Mouse (Mus musculus) thymus, adult 18-20 months (tissue): ENCODE measurements around the gene Nostrin.

Source experiments
- DNase-seq, 2 experiments: peaks; one replicate each; pipeline ENCODE4 v3.0.0; 2022; ENCODE audit warnings: mixed read lengths in 2 of 2

Nostrin gene

DNA sequence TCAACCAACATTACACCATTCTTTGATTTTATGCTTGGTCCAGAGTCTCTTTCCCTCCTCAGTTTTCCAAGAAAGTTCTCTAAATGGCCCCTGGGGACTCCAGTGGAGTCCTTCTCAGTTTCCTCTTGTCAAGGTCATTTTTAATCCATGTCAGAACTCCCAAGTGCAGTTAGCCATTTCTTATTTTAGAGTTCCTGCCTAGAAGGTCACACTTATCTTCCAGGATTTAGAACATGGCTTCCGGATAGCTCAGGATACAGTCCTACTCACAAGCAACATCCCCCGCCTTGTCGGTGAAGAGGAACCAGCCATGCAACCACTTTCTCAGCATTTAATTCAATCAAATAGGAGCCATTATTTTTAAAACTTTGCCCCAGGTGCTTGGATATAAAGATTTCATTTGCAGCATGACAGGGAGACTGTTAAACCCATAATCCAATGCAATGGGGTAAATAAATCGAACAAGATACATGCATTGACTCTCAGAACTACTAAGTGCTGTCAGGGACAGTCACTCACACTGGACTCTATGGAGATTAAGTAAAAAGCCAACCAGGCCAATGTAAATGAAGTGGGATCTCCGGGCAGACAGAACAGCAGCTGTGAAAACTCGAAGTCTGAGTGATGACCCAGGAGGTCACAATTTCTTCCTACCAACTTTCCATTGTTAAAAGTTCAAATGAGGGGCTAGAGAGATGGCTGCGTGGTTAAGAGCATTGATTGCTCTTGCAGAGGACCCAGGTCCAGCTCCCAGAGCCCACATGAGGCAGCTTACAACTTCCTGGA is 6.0 kb upstream of the Nostrin start:
- no peak for DNase-seq

DNA sequence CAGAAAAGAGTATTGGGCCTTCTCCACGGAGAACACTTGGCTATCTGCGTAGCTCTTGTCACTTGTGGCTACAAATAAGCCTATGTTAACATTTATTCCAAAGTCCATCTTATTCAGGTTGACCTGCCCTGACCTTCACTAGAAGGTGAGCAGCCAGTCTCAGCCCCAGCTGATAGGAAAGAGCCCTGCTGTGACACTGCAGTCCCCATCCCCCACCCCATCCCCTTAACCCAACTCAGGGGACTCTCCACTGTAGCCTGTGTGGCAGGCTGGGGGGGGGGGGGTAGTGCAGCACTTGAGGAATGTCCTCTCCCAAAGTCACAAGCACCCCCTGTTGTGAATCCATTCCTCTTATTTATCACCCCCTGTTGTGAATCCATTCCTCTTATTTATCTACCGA is 3.6 kb upstream of the Nostrin start:
- no peak for DNase-seq

DNA sequence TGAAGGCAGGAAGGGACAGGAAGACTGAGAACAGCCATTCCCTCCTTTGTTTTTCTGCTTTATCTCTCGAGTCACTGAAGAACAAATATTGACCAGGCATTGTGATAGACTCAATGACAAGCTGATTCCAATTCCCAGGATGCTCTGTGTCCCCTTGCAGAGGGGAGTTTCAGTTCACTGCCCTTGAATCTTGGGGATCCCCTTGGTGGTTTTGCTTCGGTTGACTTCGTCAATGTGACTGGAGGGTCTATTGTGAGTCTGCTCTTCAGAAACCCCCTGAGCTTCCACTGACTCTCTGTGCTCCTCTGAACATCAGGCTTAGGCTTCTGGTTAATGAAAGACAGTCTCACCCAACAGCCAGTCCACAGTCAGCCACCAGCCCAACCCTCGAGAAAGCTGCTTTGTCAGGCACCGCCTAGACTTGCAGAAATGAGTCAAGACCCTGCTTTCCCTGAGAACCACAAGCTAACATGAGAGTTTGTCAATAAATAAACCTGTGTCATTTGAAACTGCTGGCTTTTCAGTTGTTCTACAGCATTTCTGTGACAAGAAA is 3.0 kb upstream of the Nostrin start:
- DNase-seq, result no peak

DNA sequence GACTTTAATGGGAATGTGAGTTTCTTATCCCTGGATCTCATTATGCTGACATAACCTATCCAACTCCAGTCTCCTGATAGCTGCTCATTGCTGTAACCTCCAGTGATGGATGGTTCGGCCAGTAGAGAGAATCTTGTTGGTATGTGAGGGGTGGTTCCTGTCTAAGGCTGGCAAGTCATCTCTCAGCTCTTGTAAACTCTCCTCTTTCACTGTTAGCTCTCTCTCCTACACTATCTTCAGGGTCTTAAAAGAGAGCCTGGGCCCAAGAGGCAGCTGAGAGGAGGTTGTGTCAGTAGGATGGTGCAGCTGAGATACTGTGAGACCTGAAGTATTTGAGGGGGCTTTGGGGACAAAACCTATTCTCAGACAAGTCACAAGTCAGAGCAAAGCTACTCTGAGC is 1.4 kb upstream of the Nostrin start:
- DNase-seq, result no peak

DNA sequence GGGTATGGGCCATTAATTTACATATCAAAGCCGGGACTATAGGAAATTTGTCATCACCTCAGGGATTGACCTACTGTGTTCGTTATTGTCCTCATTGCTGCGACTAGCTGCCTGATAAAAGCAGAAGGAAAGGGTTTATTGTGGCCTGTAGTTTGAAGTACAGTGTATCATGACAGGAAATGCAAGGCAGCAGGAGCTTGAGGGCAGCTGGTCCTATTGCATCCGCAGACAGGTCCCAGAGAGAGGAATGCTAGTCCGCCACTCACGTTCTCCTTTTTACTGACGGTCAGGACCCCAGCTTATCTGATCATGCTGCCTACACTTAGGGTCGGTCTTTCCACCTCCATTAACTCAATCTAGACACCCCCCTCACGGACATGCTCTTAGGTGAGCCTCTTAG is 663 bp upstream of the Nostrin start:
- no peak for DNase-seq

DNA sequence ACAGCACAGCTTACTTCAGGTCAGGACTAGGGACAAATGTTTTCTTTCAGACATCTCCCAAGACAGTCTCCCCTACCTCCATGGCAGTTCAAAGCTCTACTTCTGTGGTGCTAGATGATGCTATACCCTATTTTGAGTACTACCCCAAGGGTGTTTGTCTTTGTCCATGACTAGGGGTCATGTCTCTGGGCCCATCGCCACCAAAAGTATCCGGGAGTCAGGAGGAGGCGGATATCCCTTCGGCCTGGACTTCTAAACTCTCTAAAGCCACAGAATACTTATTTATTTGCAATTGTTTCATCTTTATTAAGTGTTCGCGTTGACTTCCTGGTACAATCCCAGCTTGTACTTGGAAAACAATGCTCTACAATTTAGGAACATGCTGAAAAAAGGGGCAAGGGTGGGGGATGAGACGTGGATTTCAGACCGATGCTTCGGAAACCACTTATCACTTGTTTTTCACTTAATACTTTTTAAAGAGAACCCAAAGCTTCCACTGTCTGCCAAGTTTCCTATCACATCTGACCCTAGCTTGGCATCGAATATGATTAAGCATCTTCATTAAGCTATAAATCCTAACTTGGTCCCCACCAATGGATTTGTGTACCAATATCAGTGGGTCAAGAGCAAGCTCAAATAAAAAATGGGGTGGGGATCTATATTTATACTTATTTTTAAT is 1.9 kb downstream of the Nostrin start:
- no peak for DNase-seq

DNA sequence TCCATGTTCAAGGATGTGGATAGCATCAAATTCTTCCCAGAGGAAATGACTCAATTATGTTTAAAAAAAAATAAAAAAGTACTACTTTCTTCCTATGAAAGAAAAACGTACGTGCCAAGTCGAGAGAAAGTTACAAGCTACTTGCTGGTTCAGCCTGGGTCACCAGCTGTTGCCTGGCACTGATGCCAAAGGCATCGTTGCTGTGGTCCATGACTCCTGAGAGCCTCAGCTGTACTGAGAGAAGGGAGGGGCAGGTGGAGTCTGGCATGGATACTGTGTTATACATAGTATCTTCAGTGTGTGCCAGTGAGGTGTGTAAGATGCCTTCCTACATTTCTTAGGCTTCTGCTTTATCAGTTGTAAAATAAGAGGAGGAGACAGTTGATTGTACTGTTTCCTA is 3.2 kb downstream of the Nostrin start:
- no peak for DNase-seq

DNA sequence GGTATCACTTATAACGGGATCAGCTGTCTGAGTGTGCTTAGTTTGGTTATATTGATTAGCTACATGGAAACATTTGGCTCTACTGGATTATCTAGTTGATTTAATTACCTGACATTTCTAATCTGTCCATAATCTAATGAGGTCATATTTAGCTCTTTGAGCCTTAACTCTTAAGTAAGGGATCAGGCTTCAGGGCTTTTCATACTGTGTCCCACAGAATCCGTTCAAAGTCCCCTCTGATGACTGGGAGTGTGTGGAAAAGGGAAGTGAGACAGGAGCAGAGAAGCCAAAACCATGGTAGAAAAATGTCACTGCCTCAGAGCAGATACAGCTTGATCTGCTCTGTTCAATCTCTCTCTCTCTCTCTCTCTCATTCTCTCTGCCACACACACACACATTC is 4.6 kb downstream of the Nostrin start:
- DNase-seq, result no peak

DNA sequence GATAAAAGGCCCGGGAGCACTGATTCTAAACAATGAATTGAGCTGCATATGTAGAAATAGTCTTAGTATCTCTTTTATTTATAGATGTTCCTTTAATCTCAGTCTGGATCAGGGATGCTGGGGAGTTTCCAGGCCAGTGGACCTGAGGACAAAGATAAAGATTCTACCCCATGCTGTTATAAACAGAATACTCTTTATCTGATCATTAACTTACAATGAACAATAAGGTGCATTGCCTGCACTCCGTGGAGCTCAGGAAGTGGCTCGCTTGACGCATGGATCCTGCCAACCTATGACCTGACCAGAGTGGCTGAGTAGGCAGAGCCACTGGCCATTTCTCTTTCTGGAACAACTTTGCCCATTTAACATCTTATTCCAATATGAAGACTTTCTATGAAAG is 5.2 kb downstream of the Nostrin start:
- no peak for DNase-seq

DNA sequence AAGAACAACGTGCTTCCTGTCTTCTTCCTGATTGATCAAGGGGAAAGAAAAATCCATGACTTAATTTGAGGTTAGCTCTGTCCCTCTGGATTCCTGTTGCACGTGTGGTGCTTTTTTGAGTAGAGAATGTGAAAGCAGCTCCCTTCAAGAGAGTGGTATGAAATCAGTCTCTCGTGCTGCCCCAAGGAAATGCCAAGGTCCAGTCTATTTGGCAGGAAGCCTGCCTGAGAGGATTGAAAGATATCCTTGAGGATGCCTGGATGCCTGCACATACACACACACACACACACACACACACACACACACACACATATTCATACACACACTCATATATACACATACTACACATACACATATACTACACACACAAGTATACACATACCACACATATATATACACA is 13.1 kb downstream of the Nostrin start:
- DNase-seq, result no peak

DNA sequence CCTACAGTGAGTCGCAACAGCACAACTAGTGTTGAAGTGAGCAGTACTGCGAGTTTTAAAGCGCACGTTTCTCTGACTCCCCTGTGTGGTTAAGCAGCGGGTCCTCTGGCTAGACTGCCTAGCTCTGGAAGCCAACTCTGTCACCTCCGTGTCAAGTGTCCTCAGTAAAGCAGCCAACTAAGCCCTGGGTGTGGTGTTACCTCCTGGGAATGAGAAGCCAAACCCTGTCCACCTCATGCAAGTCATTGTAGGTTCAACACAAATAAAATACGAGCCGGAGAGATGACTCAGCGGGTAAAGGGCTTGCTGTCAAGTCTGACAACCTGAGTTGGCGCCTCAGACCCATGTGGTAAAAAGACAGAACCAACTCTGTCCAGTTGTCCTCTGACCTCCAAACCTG is 13.6 kb downstream of the Nostrin start:
- DNase-seq, result no peak

DNA sequence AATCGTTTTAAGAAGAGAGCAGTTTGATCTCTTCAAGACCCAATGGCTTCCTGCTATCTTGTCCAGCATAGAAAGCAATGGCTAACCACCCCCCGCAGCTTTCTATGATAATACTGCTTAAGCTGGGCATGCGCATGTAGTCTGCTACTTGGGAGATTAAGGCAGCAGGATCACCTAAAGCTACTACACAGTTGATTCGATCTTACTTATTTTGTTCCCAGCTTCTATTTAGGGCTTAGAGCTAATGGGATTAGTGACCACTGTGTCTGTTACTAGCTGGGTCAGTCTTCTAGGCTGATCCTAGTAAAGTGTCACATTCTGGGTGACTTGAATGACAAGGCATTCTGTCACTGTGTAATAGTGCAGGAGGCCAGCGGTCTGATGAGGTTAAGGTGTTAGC is 15.2 kb downstream of the Nostrin start:
- no peak for DNase-seq

DNA sequence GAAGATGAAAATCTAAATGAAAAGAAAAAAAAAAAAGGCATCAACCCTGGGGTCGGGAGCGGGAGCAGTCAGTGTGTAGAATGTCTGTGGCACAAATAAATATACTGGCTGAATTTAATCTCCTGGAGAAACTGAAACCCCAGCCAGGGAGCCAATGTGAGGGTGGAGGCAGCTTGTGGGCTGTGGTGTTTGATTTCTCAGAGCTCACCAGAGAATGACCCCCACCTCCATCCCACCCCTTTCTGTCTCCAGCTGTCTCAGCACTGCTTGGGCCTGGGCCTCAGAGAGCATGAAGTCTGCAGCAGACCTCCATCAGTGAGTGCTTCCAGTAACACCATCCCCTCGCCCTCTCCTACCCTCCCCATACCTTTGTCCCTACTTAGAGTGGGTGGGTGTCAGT is 20.3 kb downstream of the Nostrin start:
- no peak for DNase-seq

DNA sequence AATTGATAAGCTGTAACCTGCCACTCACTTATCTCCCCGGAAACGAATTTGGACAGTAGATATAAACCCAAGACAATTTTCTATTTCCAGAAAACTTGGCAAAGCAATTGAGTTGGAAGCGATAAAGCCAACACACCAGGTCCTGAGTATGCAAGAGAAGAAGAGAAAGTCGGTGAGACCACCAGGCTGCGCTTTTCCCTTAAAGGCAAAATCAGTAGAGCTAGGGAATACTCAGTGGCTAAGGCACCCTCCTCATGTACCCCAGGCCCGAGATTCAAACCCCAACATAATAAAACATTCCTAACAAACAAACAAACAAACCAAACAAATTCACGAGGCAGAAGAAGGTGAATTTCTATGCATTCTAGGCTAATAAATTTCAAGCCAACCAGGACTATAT is 20.7 kb downstream of the Nostrin start:
- no peak for DNase-seq

DNA sequence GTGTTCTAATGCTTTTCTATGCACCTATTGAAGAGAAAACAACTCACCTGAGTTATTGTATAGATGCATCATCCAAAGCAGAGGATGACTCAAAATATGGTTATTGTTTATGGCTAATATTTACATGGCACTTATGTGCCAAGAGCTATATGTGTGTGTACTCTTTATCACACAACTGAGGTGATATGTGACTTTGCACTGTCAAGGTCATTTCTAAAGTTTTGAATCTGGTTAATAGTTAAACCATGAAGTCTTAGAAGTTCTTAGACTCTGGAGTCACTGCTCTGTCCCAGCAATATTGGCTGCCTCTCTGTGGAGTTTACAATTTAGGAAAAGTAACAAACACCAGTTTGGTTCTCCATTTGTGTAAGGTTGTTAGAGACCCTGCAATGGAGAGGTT is 23.3 kb downstream of the Nostrin start:
- DNase-seq, result no peak

DNA sequence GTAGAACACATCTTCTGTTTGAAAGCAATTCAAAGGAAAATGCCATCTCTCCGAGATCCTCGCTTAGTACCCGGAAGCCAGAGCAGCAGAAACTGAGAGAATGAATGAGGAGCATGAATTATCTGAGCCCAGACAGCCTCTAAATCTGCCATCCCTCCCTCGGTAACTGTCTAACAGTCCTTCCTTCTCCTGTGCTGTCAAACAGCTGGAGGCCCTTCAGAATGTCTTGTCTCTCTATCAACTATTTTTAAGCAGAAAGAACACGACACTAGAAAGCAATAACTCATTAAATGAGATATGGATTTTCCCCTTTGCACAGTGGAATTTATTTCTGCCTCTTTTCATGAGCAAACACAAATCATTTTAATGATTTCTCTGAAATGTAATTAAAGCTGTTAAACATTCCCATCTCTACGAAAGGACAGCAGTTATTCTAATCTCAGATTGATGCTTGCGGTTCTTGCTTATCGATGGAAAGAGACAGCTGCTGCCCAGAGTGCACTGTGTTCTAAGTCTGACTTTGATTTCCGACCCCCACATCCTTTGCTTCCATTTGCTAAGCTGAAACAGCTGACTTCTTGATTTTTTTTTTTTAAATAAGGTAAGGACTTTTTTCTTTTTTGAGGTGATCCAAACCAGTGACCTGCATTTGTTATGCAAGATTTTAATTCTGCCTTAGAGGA is 34.9 kb downstream of the Nostrin start:
- no peak for DNase-seq

DNA sequence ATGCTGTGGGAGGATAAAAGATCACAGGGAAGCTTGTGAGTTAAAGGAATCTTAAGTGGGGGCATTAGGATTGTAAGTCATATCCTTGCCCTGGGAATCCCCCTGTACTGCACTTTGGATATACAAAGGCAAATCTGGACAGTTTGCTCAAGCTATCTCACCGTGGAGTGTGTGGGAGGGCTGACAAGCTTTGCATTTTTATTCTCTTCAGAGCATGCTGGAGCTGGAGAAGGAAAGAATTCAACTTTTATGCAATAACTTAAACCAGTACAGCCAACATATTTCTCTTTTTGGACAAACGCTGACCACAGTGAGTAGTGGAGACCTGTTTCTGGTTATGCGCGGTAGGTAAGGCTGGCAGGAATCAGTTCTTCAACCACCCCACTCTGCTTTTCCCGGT is 39.7 kb downstream of the Nostrin start:
- DNase-seq, result no peak

DNA sequence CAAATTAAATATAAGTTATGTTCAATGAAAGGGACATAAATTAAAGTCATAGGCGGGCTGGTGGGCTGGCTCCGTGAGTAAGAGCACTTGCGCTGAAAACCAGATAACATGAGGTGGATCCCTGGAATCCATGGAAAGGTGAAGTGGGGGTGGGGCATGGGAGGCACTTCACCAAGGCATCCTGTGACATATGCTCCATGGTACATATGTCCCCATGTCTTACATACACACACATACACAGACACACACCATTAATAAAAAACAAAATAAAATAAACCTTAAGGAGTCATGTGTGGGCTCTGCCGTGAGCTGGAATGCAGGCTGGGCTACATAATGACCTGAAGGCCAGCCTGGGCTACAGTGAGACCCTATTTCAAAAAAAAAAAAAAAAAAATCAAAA is 44.1 kb downstream of the Nostrin start:
- DNase-seq, result no peak

DNA sequence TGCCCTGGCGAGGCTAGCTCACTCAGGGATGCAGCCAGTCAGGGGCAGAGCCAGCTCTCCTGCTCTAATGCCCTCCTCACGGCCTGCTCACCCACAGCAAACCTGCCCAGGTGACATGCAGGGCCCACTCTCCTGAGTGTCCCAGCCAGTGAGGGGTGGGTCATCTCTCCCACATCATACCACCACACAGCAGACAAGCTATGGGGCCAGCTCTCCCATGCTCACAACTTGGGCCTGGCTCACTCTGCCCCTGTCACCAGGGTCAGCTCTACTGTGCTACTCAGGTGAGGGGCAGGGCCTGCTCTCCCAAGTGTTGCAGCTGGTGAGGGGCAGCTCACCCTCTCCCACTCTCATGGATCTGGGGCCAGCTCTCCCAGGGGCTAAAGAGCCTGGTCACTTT is 52.4 kb downstream of the Nostrin start:
- no peak for DNase-seq

DNA sequence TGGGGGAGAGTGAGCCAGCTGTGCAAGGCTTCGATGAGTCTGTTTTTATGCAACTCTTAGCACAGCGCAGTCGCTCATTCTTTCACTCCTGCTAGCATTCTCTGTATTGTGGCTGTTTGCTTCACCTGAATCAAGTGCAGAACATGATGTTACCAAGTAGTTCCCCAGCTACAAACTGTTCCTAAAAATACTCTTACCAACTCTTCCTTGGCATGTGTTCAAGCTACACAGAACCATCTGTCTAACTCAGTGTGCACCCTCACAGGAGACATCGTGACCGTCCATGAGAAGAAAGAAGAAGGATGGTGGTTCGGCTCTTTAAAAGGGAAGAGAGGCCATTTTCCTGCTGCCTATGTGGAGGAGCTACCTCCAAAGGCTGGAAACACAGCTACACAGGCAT is 53.1 kb downstream of the Nostrin start:
- no peak for DNase-seq

DNA sequence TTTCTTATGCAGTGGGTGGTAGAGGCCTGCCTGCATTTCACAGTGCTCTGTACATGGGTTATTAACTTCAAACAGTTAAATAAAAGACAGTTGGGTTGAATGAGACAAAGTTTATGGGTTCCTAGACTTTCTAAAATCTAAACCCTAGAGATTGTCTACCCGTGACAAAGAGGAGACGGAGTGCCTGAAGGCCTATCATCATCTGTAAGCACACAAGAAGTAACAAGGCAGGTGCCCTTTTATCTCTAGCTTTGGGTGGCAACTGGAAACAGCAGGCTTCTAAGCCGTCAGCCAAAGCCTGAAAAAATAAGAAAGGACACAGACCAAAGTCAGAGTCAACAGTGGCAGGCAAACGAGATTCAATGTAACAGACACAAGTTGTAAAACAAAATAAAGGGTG is 53.6 kb downstream of the Nostrin start:
- DNase-seq, result no peak

DNA sequence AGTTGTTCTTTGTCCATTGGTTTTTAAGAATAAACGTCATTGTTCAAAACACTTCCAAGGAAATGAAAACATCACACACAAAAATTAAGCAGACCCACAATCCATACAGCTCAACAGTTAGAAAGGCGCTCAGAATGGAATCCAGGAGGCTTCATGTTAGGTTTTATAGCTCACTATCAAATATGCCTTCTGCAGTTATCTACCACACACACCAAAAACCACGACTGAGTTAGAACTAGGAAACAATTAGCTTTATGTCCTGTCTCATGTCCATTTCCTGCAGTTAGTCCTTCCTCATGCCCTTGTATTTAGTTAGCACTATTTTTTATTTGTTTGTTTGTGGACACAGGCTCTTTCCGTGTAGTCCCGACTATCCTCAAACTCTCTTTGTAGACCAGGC is 55.5 kb downstream of the Nostrin start:
- no peak for DNase-seq

DNA sequence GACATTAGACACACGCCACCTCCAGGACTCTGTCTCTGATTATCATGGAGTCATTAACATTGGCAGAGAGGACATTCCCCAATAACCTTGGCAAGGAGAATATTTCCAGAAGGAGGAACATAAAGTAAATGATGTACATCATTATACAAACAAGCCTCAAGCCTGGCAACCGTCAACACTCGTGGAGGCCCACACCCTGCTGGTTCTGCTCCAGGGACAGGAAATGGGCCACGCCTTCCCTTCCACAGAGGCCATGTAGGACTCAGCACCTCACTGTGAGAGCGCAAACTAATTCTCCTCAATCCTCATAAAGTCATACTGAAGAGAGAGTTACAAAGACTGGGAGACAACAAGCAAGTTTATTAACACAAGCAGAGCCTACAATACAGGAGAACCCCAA is 58.0 kb downstream of the Nostrin start:
- DNase-seq, result no peak

DNA sequence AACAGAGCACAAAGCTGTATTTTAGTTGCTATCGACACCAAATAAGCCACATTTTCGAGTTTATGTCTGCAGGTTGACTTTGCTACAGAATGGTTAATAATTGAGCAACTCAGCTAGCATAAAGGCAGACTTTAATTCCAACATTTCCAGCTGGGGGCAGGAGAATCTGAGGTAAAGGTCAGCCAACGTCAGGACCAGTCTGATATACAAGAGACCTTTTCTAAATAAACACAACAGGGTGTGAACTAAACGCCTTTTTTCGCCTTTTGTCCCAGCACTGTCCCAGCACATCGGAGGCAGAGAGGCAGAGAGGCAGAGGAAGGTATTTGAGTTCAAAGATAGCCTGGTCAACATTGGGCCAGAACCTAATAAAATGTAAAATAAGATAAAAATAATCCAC is 69.6 kb downstream of the Nostrin start:
- DNase-seq, result no peak
